Mouse (Mus musculus): Measurements from ENCODE around the gene Plbd1.

GRCm38 (mm10) chr6:136669274-136669673 is 7.5 kb upstream of the Plbd1 start:
- no peak for TF ChIP-seq GATA1 (IDR thresholded peaks at IDR 0.05; ENCODE audit: borderline replicate concordance, low read length)
- no peak for TF ChIP-seq FLI1 (IDR thresholded peaks at IDR 0.05; ENCODE audit: low read length)

Data from megakaryocyte, embryonic 14.5 days (primary cell).